Mouse (Mus musculus) yolk sac, embryonic 10.5 days (tissue): ENCODE data around the gene Eif3b.

Experiments
- DNase-seq: peaks from one replicate; pipeline ENCODE4 v3.0.0-alpha.2; 2017; ENCODE audit warnings: low spot score

Eif3b gene

DNA sequence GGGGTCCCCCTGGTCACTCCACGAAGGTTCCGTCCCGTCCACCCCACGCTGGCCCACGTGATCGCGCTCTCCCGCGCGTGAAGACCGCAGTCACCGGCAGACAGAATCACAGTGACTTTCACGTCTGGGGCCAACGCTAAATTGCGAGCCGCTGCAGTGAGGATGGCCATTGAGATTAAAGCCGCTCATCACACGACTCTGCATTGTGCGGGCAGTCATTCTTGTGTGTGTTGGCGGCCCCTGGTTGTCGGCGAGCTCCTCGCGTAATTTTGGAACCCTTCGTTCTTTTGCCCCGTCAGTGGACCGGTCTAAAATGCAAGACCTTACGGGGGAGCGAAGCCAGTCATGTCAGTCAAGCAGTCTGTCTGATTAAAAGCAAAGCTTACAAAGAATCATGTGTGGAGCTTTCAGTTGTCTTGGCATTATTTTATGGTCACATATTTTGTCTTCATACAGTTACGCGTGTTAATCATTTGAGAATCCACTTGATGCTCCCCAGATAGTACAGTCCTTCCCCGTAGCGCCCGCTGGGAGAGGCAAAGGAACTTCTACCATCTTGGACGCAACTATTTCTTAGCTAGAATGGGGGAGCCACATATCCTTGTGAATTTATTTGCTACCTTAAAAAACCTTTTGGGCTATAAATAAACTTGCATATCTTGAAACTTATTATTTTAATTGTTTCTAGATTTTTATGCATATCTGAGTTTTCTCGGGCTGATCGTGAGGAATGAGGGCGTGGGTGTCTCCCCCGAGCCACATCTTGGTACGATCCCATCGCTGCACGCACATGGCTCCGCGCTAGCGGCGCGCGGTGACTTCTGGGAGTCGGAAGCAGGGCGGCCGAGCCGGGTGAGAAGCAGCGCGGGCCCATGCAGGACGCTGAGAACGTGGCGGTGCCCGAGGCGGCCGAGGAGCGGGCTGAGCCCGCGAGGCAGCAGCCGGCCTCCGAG is at the start of gene Eif3b:
Gene Eif3b, plus strand, starts transcription at position 840 of the 953 bp plus-strand sequence.
- DNase-seq = peak; percentile 93

GRCm38 (mm10) chr5:140369466-140369865 is 49.7 kb upstream of the Eif3b start:
- DNase-seq = peak; percentile 52

DNA sequence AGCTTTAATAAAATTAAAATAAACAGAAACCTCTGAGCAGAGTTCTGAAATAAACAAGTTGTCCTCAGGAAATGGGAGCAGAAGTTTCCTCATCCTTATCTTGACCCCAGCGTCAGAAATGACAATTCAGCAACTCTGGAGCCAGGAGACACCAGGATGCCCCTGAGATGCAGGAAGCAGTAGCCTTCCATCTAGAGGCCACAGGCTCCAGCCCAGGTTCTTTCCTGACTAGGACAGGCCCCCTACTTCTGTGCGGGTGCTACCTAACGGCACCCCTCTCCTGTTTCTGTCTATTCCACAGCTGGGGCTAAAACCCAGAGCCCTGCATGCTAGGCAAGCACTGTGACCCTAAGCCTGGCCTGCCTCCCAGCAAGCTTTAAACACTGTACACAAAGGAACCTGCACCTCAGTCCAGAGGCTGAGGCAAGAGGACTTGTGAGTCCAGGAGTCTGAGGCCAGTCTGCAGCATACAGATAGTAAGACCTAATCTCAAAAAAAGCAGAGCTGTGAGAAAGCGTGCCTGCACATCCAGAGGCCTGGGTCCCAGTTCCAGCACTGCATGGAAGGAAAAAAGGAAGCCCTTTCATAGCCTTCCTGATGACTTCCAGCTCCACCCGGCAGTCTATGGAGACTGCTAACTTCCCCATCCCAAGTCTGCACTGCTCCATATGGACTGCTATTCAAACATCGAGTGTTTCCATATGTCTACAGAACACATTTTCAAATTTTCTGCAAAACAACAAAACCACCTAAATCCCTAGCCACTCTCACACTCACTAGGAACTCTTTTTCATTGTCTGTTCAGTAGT is 48.5 kb upstream of the Eif3b start:
- DNase-seq = peak; percentile 78

- DNase-seq = no peak
Measured at GRCm38 (mm10) chr5:140371671-140372070, 47.5 kb upstream of the Eif3b start.

DNA sequence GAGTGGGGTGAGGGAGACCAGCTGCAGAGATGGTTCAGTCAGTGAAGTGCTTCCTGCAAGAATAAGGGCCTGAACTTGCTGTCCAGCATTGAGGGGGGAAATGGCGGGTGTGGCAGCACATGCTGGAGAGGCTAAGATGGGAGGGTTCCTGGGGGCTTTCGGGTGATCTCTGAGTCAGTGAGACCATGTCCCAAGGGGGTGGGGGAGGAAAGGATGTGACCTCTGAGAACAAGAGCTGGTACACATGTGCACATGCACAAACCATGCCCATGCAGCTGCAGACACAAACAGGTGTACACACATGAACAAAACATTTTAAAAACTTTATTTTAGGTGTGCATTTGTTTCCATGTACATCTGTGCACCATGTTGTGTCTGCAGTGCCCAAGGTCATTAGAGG is 45.4 kb upstream of the Eif3b start:
- DNase-seq = no peak

- DNase-seq = no peak
Measured at GRCm38 (mm10) chr5:140374226-140374625, 44.9 kb upstream of the Eif3b start.

DNA sequence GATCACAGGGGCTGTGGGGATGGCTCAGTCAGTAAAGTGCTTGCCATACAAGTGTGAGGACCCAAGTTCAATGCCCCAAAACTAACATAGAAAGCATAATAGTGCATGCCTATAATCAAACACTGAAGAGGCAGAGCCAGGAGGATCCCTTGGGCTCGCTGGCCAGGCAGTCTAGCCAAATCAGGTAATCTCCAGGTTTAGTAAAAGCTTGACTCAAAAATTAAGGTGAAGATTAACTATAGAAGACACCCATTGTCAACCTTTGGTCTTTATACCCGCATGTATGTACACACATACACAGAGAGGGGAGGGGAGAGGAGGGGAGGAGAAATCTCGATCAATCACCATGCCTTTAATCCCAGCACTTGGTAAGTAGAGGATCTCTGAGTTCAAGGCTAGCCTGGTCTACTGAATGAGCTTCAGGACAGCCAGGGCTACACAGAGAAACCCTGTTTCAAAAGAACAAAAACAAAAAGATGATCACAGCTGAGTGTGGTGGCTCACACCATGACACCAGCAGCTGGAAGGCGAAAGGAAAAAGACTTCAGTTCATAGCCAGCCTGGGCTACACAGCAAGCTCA is 43.8 kb upstream of the Eif3b start:
- peak; percentile 53 for DNase-seq

DNA sequence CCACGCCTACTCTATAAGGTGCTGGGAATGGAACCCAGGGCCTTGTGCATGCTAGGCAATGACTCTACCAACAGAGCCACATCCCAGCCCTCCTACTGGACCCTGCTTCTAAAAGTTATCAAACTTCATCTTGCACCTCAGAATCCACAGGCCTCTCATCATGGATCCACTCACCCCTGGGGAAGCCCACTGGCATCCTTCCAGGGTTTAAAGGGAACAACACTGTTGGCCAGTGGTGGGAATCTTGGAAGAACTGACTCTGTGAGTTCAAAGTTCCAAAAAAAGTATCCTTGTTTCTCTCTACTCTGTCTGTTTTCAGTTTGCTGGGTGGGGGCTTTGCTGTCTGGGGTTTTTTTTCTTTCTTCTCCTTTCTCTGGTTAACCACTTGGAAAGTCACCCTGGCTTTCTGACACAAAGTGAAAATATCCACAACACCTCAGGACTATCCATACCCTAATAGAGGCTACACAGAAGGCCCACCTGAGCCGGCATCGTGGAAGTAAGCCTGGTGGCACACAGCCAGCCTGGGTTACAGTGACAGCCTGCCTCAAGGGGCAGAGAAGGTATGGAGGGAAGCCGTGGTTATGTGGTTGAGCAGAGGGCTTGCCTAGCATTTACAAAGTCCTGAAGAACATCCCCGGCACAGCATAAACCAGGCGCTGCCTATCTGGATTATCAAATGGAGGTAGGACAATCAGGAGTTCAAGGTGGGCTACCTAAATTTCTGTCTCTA is 40.8 kb upstream of the Eif3b start:
- DNase-seq = no peak

GRCm38 (mm10) chr5:140379299-140379698 is 39.8 kb upstream of the Eif3b start:
- DNase-seq = no peak

DNA sequence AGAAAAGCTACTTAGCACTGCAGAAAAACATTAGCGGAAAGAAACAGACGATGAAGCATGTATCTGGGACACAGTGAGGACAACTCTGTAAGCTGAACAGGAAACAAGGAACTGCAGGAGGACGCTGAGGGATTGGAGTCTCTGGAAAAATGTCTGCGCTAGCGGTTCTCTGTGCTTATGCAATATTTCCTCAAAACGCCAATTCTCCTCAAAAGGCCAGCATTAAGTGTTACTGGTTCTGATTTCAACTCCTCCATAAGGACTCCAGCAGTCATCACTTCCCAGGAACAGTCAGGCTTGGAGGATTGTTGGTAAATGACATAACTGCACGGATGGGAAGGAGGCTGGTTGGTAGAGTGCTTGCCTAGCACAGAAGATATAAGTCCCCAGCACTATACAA is 38.0 kb upstream of the Eif3b start:
- no peak for DNase-seq

- DNase-seq = no peak
Measured at GRCm38 (mm10) chr5:140382688-140383087, 36.4 kb upstream of the Eif3b start.

GRCm38 (mm10) chr5:140383559-140383958 is 35.6 kb upstream of the Eif3b start:
- DNase-seq = peak; percentile 82

- no peak for DNase-seq
Measured at GRCm38 (mm10) chr5:140384462-140384861, 34.7 kb upstream of the Eif3b start.

- no peak for DNase-seq
Measured at GRCm38 (mm10) chr5:140387236-140387635, 31.9 kb upstream of the Eif3b start.

- DNase-seq = no peak
Measured at GRCm38 (mm10) chr5:140387816-140388510, 31.2 kb upstream of the Eif3b start.

DNA sequence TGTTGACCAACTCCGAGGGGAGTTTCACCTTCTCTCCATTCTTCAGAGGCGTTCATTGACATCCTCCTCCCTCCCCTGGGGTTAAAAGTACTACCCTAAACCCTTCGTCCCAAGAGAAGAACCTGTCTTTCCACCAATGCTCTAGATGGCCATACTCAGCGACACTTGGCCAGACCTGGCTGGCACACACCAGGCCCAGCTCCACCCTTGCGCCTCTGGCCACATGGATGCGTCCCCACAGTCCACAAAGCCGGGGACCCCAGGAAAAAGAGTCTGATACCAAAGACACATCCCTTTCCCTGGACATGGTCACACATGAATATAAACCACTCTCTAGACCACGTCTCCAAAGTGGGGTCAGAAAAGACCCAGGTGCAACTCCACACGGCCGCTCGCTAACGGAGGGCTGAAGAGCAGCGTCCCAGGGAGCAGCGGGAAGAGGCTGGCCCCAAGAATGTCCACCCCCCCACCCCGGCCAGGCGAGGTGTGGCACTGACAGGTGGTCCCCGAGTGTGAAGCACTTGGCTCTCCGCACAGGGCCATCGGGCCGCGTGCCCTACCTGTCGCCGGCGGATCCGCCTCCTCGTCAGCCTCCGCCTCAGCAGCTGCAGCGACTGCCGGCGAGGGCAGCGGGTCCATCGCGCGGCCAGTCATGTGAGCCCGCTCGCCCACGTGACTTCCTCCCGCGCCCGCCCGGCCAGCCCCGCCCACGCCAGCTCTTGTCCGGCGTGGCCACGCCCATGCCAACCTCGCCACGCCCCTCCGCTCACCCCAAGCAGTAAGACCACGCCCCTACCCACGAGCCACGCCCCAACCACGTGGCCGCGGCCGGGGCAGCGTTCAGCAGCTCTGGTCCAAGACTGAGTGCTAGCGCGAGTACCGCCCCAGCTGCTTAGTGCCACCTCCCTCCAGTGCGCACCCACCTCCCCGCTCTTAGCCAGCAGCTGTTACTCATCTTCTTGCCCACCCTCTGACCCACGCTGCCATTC is 30.2 kb upstream of the Eif3b start, which contains the start of gene Snx8:
Gene Snx8, minus strand, starts transcription at position 675 of the 989 bp plus-strand sequence.
- DNase-seq = peak; percentile 97

DNA sequence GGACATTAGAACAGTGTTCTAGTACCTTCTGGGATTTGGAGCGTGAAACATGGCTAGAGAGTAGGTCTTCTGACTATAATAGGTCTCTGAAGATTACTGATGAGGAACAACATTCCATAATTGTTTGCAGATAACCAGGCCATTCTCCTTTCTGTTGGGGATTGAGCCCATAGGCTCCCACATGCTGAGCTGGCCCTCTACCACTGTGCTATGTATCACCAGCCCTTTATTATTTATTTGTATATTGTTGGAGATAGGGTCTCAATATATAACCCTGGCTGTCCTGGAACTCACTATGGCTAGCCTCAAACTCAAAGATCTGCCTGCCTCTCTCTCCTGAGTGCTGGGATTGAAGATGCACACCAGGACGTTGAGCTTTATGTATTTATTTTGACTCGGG is 29.5 kb upstream of the Eif3b start:
- DNase-seq = no peak

- DNase-seq = no peak
Measured at GRCm38 (mm10) chr5:140391435-140391834, 27.7 kb upstream of the Eif3b start.

- DNase-seq = no peak
Measured at GRCm38 (mm10) chr5:140391981-140392380, 27.1 kb upstream of the Eif3b start.

DNA sequence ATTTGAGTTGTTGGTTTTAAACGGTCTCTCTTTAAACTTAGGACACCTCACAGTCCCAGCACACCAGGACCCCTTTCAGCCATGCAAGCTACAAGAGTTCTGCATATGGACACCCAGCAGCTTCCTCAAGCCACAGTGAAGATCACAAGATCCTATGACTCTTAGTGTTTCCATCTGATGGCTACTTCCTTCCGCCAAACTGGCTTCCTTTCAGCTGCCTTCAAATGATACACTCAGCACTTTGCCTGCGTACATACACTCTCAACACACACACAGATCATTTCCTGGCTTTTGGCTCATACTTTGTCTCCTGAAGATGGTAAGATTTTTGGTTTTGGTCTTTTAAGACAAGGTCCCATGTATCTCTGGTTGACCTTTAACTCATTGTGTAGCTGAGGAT is 26.4 kb upstream of the Eif3b start:
- no peak for DNase-seq
